Mouse (Mus musculus): Measurements from ENCODE around the gene Gm28372. TPM values are rescaled to one million over a fixed set of nuclear protein-coding genes. Genes with fewer than 3 reads are reported as not detected.
A peak's percentile ranks its signal among the peaks of the same experiment; 100 is the strongest.
"Not testable (repeated sequence)": the region's sequence is repeated elsewhere in the genome, so short reads cannot be mapped to it uniquely, and the experiment has no call there.

Gene Gm28372
- polyA plus RNA-seq (2012; rRNA removed) = 0.57 and 0.99 TPM in 2 replicates

DNA sequence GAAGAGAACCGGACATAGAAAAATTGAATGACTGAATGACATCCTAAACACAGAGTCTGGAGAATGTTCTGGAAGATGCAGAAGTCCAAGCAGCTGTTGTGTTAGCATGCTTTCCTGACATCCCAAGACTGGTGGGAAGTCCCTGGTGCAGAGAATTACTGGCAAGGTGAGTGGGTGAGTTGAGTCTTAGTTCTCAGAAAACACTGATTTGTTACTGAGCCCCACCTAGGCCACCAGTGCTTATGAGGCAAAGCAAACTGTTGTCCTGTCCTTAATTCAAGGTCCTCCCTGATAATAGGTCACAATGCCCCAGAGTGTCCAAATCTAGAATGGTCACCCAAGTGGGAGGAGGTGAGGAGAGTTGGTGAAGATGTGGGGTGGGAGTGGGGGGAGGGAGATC lies at the start of gene Gm28372, which contains the start of gene 1700020A23Rik:
Gene Gm28372, plus strand, starts transcription at position 301 of the 400 bp plus-strand sequence.
Gene 1700020A23Rik, plus strand, starts transcription at position 321 of the 400 bp plus-strand sequence.
- no peak for TF ChIP-seq POLR2A (IDR thresholded peaks at IDR 0.05; ENCODE audit: control insufficient read depth, low read depth, low read length)
- no peak for TF ChIP-seq CTCF (IDR thresholded peaks at IDR 0.05; ENCODE audit: control insufficient read depth, insufficient read depth, insufficient replicate concordance, low read depth, low read length)
- Histone ChIP-seq H3K4me3 (ENCODE audit: control insufficient read depth, low read depth, low read length) (peak within 1 kb of the TSS; percentile 62), H3K36me3 (ENCODE audit: control insufficient read depth, insufficient read depth, low read length) (no peaks in the 10 kb centered on the region), H3K4me1 (ENCODE audit: control insufficient read depth, insufficient read depth, low read length) (no peaks in the 10 kb centered on the region), H3K27ac (ENCODE audit: control insufficient read depth, insufficient read depth, low read depth, low read length) (peak within 1 kb of the TSS; percentile 30; the same call in 1 of the 2 replicates), H3K27me3 (ENCODE audit: control insufficient read depth, insufficient read depth, low read length) (no peaks in the 10 kb centered on the region)

- Histone ChIP-seq H3K36me3 (ENCODE audit: control insufficient read depth, insufficient read depth, low read length) (no peaks in the 10 kb centered on the region), H3K27ac (ENCODE audit: control insufficient read depth, insufficient read depth, low read depth, low read length) (no peak overlapping the region), H3K4me1 (ENCODE audit: control insufficient read depth, insufficient read depth, low read length) (peaks cover 8% of the 10 kb centered on the region), H3K4me3 (ENCODE audit: control insufficient read depth, low read depth, low read length) (no peak overlapping the region), H3K27me3 (ENCODE audit: control insufficient read depth, insufficient read depth, low read length) (no peaks in the 10 kb centered on the region)
- TF ChIP-seq POLR2A (IDR thresholded peaks at IDR 0.05; ENCODE audit: control insufficient read depth, low read depth, low read length) (no peak), CTCF (IDR thresholded peaks at IDR 0.05; ENCODE audit: control insufficient read depth, insufficient read depth, insufficient replicate concordance, low read depth, low read length) (no peak)
Measured at GRCm38 (mm10) chr2:130357551-130357950, 47.5 kb upstream of the Gm28372 start.

- H3K4me3 ChIP-seq (ENCODE audit: control insufficient read depth, low read depth, low read length) = no peak overlapping the region
- H3K27ac ChIP-seq (ENCODE audit: control insufficient read depth, insufficient read depth, low read depth, low read length) = no peak overlapping the region
- TF ChIP-seq CTCF (IDR thresholded peaks at IDR 0.05; ENCODE audit: control insufficient read depth, insufficient read depth, insufficient replicate concordance, low read depth, low read length) (no peak), POLR2A (IDR thresholded peaks at IDR 0.05; ENCODE audit: control insufficient read depth, low read depth, low read length) (no peak)
- H3K27me3 ChIP-seq (ENCODE audit: control insufficient read depth, insufficient read depth, low read length) = no peaks in the 10 kb centered on the region
- H3K4me1 ChIP-seq (ENCODE audit: control insufficient read depth, insufficient read depth, low read length) = peaks cover 8% of the 10 kb centered on the region
- H3K36me3 ChIP-seq (ENCODE audit: control insufficient read depth, insufficient read depth, low read length) = no peaks in the 10 kb centered on the region
Measured at GRCm38 (mm10) chr2:130358852-130359251, 46.2 kb upstream of the Gm28372 start.

- peak; percentile 39; the same call in 1 of the 2 replicates for TF ChIP-seq CTCF (IDR thresholded peaks at IDR 0.05; ENCODE audit: control insufficient read depth, insufficient read depth, insufficient replicate concordance, low read depth, low read length)
- TF ChIP-seq POLR2A (IDR thresholded peaks at IDR 0.05; ENCODE audit: control insufficient read depth, low read depth, low read length) = no peak
- H3K4me3 ChIP-seq (ENCODE audit: control insufficient read depth, low read depth, low read length) = no peak overlapping the region
- no peak overlapping the region for H3K27ac ChIP-seq (ENCODE audit: control insufficient read depth, insufficient read depth, low read depth, low read length)
- peaks cover 16% of the 10 kb centered on the region for H3K4me1 ChIP-seq (ENCODE audit: control insufficient read depth, insufficient read depth, low read length)
- no peaks in the 10 kb centered on the region for H3K27me3 ChIP-seq (ENCODE audit: control insufficient read depth, insufficient read depth, low read length)
- no peaks in the 10 kb centered on the region for H3K36me3 ChIP-seq (ENCODE audit: control insufficient read depth, insufficient read depth, low read length)
Measured at GRCm38 (mm10) chr2:130362511-130363026, 42.5 kb upstream of the Gm28372 start.

- H3K27me3 ChIP-seq (ENCODE audit: control insufficient read depth, insufficient read depth, low read length) = no peaks in the 10 kb centered on the region
- no peaks in the 10 kb centered on the region for H3K36me3 ChIP-seq (ENCODE audit: control insufficient read depth, insufficient read depth, low read length)
- no peak overlapping the region for H3K27ac ChIP-seq (ENCODE audit: control insufficient read depth, insufficient read depth, low read depth, low read length)
- H3K4me1 ChIP-seq (ENCODE audit: control insufficient read depth, insufficient read depth, low read length) = peaks cover 16% of the 10 kb centered on the region
- peak overlapping the region; percentile 44 for H3K4me3 ChIP-seq (ENCODE audit: control insufficient read depth, low read depth, low read length)
- no peak for TF ChIP-seq POLR2A (IDR thresholded peaks at IDR 0.05; ENCODE audit: control insufficient read depth, low read depth, low read length)
Measured at GRCm38 (mm10) chr2:130365211-130366094, 39.6 kb upstream of the Gm28372 start.

GRCm38 (mm10) chr2:130367386-130367785 lies 37.7 kb upstream of the Gm28372 start:
- H3K4me3 ChIP-seq (ENCODE audit: control insufficient read depth, low read depth, low read length) = no peak overlapping the region
- no peak overlapping the region for H3K27ac ChIP-seq (ENCODE audit: control insufficient read depth, insufficient read depth, low read depth, low read length)
- no peaks in the 10 kb centered on the region for H3K27me3 ChIP-seq (ENCODE audit: control insufficient read depth, insufficient read depth, low read length)
- no peak for TF ChIP-seq POLR2A (IDR thresholded peaks at IDR 0.05; ENCODE audit: control insufficient read depth, low read depth, low read length)
- no peak for TF ChIP-seq CTCF (IDR thresholded peaks at IDR 0.05; ENCODE audit: control insufficient read depth, insufficient read depth, insufficient replicate concordance, low read depth, low read length)
- H3K4me1 ChIP-seq (ENCODE audit: control insufficient read depth, insufficient read depth, low read length) = peaks cover 9% of the 10 kb centered on the region
- no peaks in the 10 kb centered on the region for H3K36me3 ChIP-seq (ENCODE audit: control insufficient read depth, insufficient read depth, low read length)

DNA sequence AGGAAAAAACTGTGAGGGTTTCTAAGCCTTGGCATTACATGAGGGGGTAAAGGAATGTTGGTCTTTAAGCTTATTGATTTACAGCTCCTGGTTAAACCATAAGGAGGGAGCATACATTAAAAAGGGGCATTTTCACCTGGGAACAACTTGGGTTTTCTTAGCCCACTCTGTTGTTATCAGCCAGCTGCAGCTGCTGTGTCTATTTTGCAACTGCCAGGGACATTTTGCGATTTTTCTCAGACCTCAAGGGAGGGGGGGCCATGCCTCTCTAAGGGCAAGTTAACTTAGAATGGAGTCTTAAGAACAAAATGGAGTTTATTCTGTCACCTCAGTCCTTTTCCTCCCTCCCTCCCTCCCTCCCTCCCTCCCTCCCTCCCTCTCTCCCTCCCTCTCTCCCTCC lies 32.0 kb upstream of the Gm28372 start:
- not testable (repeated sequence) for H3K36me3 ChIP-seq (ENCODE audit: control insufficient read depth, insufficient read depth, low read length); H3K4me1 ChIP-seq (ENCODE audit: control insufficient read depth, insufficient read depth, low read length); H3K27me3 ChIP-seq (ENCODE audit: control insufficient read depth, insufficient read depth, low read length); H3K27ac ChIP-seq (ENCODE audit: control insufficient read depth, insufficient read depth, low read depth, low read length); H3K4me3 ChIP-seq (ENCODE audit: control insufficient read depth, low read depth, low read length)
